Mouse (Mus musculus): ENCODE measurements at regions not wholly inside any gene's neighbourhood (a gene's known extent, or its start where the extent isn't known, plus 50 kb on each side); places are given as distances from the start of the nearest gene placed in this dataset.

DNA sequence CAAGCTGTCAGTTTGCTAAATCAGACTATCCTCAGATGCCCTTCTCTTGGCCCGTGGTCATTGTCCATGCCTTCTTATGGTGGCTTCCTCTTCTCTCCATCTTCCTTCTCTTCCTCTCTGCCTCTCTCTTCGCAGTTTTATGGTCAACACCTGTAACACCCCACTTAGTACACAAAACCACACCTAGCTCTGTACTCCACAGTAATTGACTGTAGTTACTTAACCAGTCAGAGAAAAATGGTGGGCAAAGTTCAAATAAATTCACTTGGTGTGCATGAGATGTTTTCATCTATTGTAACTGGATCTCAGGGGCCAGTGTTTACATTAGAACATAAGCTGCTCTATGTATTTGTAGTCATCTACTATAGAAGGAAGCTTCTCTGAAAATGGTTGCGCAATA, 807.8 kb upstream of the Cadm2 start:
- Histone ChIP-seq H3K4me1 (ENCODE audit: insufficient read depth, low read length) (no peaks in the 10 kb centered on the region), H3K36me3 (ENCODE audit: insufficient read depth, low read length) (no peaks in the 10 kb centered on the region), H3K27ac (ENCODE audit: low read depth, low read length) (no peak overlapping the region), H3K4me3 (ENCODE audit: low read depth, low read length) (no peak overlapping the region), H3K27me3 (ENCODE audit: insufficient read depth, low read length) (no peaks in the 10 kb centered on the region), H3K4me2 (ENCODE audit: low read depth, low read length, poor library complexity, severe bottlenecking) (no peak overlapping the region), H3K9ac (replicated peaks; ENCODE audit: low read length, poor library complexity, severe bottlenecking) (no peak overlapping the region), H3K9me3 (ENCODE audit: low read length) (no peaks in the 10 kb centered on the region)
- 81% methylated on average over 3 of the region's 3 CpGs for WGBS
- ATAC-seq (ENCODE audit: low FRiP score) = no peak
- DNase-seq (ENCODE audit: low spot score) = no peak
- TF ChIP-seq CTCF (IDR thresholded peaks at IDR 0.05) = no peak

DNA sequence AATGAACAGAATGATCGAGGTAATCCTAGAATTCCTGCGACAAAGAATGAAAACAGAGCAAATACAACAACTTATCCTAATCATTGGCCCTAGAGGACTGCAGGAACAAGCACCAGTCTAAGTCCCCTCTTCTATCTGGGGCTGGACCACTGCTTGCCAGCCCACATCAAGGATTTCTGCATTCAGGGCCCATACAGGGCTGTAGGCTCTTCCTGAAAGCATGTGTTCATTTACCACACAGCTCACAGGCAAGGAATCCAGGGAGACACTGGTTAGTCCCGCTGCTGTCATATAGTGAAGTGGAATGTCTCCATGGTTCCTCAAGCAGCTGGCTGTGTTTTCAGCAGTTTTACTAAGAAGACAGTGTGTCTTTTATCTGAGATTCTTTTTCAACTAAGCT, 806.8 kb upstream of the Cadm2 start:
- no peaks in the 10 kb centered on the region for H3K4me1 ChIP-seq (ENCODE audit: insufficient read depth, low read length)
- no peak for DNase-seq (ENCODE audit: low spot score)
- no peak overlapping the region for H3K4me2 ChIP-seq (ENCODE audit: low read depth, low read length, poor library complexity, severe bottlenecking)
- WGBS = 75% methylated on average over 3 of the region's 3 CpGs
- H3K9me3 ChIP-seq (ENCODE audit: low read length) = no peaks in the 10 kb centered on the region
- H3K27me3 ChIP-seq (ENCODE audit: insufficient read depth, low read length) = no peaks in the 10 kb centered on the region
- no peak overlapping the region for H3K4me3 ChIP-seq (ENCODE audit: low read depth, low read length)
- peak; percentile 54; the same call in 1 of the 2 replicates for ATAC-seq (ENCODE audit: low FRiP score)
- H3K36me3 ChIP-seq (ENCODE audit: insufficient read depth, low read length) = no peaks in the 10 kb centered on the region
- no peak overlapping the region for H3K27ac ChIP-seq (ENCODE audit: low read depth, low read length)
- TF ChIP-seq CTCF (IDR thresholded peaks at IDR 0.05) = no peak
- H3K9ac ChIP-seq (replicated peaks; ENCODE audit: low read length, poor library complexity, severe bottlenecking) = no peak overlapping the region

DNA sequence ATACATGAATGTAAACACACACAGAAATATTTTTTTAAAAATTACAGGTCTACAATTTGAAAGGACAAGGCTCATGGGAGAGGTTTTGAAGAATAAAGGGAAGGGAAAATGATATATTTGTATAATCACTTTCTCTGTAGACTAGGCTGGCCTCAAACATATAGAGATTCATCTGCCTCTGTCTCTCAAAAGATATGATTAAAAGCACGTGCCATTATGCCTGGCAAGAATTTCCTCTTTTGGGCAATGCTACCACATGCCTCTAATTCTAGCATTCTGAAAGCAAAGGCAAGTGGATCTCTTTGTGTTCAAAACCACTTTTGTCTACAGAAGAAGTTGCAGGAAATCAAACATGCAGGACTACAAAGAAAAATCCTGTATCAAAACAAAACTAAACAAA, 804.6 kb upstream of the Cadm2 start:
- H3K4me1 ChIP-seq (ENCODE audit: insufficient read depth, low read length) = no peaks in the 10 kb centered on the region
- 73% methylated on average over 1 of the region's 1 CpGs for WGBS
- TF ChIP-seq CTCF (IDR thresholded peaks at IDR 0.05) = no peak
- ATAC-seq (ENCODE audit: low FRiP score) (no peak), DNase-seq (ENCODE audit: low spot score) (no peak)
- no peak overlapping the region for H3K9ac ChIP-seq (replicated peaks; ENCODE audit: low read length, poor library complexity, severe bottlenecking)
- no peak overlapping the region for H3K4me3 ChIP-seq (ENCODE audit: low read depth, low read length)
- no peak overlapping the region for H3K4me2 ChIP-seq (ENCODE audit: low read depth, low read length, poor library complexity, severe bottlenecking)
- no peaks in the 10 kb centered on the region for H3K27me3 ChIP-seq (ENCODE audit: insufficient read depth, low read length)
- H3K9me3 ChIP-seq (ENCODE audit: low read length) = no peaks in the 10 kb centered on the region
- H3K27ac ChIP-seq (ENCODE audit: low read depth, low read length) = no peak overlapping the region
- no peaks in the 10 kb centered on the region for H3K36me3 ChIP-seq (ENCODE audit: insufficient read depth, low read length)

DNA sequence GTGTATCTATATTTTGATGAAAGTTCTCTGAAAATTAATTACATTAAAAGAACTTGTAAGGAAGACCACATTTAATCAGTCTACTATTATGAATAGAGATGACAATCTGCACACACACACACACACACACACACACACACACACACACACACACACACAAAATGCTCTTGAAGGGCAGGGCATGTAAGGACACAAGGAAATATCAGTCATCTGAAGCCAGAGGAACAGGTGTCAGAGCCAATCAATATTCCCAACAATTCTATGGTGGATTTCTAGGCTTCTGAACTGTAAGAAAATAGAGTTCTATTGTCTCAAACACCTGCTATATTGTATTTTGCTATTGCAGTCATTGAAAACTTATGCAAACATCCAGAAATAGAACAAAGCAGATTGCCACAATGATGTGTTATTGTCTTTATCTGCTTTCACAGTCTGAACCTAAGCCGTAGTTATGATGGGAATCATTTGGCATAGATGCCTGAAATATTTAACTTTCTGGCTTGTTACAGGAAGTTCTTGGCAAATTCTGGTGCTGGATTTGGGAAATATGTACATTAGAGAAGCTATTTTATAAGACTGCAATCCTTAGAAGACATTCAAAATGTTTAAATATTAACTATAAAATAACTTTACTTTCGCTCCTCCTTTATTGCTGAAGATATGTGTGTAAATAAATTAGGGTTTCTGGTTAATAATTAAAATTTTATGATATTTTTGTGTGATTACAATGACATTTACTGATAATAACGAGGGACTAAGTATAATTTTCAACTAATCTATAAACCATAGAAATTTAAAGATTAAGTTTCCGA, 781.4 kb upstream of the Cadm2 start:
- 91% methylated on average over 4 of the region's 4 CpGs for WGBS

DNA sequence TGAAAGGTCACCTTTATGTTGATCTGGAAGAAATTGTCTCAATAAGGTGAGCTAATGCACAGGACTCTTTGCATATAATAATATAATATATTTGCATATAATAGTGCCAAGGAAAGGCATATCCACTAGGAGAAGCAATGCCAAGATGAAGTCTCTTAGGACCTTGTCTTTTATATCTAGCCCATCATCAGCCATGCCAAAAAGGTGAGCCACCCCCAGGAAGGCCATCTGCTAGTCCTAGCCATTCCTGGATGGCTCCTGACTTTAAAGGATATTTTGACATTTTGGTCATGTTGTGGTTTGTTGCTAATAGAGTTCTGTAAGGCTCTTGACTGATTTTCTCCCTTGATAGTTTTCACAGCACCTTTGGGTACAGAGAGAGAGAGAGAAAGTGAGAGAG, 779.9 kb upstream of the Cadm2 start:
- Histone ChIP-seq H3K9me3 (ENCODE audit: low read length) (no peaks in the 10 kb centered on the region), H3K27ac (ENCODE audit: low read depth, low read length) (no peak overlapping the region), H3K4me3 (ENCODE audit: low read depth, low read length) (no peak overlapping the region), H3K4me2 (ENCODE audit: low read depth, low read length, poor library complexity, severe bottlenecking) (no peak overlapping the region), H3K4me1 (ENCODE audit: insufficient read depth, low read length) (no peaks in the 10 kb centered on the region), H3K27me3 (ENCODE audit: insufficient read depth, low read length) (no peaks in the 10 kb centered on the region), H3K9ac (replicated peaks; ENCODE audit: low read length, poor library complexity, severe bottlenecking) (no peak overlapping the region), H3K36me3 (ENCODE audit: insufficient read depth, low read length) (no peaks in the 10 kb centered on the region)
- ATAC-seq (ENCODE audit: low FRiP score) = no peak
- no peak for DNase-seq (ENCODE audit: low spot score)
- no peak for TF ChIP-seq CTCF (IDR thresholded peaks at IDR 0.05)

More for the DNA sequence above, 781.4 kb upstream of the Cadm2 start:
- Histone ChIP-seq H3K9ac (replicated peaks; ENCODE audit: low read length, poor library complexity, severe bottlenecking) (no peak overlapping the region), H3K27me3 (ENCODE audit: insufficient read depth, low read length) (no peaks in the 10 kb centered on the region), H3K27ac (ENCODE audit: low read depth, low read length) (no peak overlapping the region), H3K4me1 (ENCODE audit: insufficient read depth, low read length) (no peaks in the 10 kb centered on the region), H3K4me2 (ENCODE audit: low read depth, low read length, poor library complexity, severe bottlenecking) (no peak overlapping the region), H3K4me3 (ENCODE audit: low read depth, low read length) (no peak overlapping the region), H3K9me3 (ENCODE audit: low read length) (no peaks in the 10 kb centered on the region), H3K36me3 (ENCODE audit: insufficient read depth, low read length) (no peaks in the 10 kb centered on the region)
- TF ChIP-seq CTCF (IDR thresholded peaks at IDR 0.05) = no peak
- ATAC-seq (ENCODE audit: low FRiP score) (no peak), DNase-seq (ENCODE audit: low spot score) (no peak)

DNA sequence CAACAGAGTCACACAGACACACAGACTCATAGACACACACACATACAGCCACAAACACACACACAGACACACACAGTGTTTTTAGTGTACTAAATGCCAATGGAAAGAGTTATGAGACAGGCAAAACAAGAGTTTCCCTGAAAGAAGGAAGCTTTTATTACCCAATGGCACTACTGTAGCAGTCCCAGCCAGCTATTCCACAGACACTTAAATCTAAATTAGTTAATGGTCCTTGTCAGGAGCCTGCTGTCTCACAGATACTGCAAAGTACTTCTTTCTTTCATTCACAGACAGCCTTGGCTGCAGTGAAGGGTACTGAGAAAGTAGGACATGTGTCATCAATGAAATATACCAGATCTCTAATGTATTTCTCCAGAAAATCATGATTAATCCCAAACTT, 730.4 kb upstream of the Cadm2 start:
- Histone ChIP-seq H3K9ac (replicated peaks; ENCODE audit: low read length, poor library complexity, severe bottlenecking) (no peak overlapping the region), H3K4me1 (ENCODE audit: insufficient read depth, low read length) (no peaks in the 10 kb centered on the region), H3K4me2 (ENCODE audit: low read depth, low read length, poor library complexity, severe bottlenecking) (no peak overlapping the region), H3K4me3 (ENCODE audit: low read depth, low read length) (no peak overlapping the region), H3K36me3 (ENCODE audit: insufficient read depth, low read length) (no peaks in the 10 kb centered on the region), H3K9me3 (ENCODE audit: low read length) (no peaks in the 10 kb centered on the region), H3K27ac (ENCODE audit: low read depth, low read length) (no peak overlapping the region), H3K27me3 (ENCODE audit: insufficient read depth, low read length) (no peaks in the 10 kb centered on the region)
- DNase-seq (ENCODE audit: low spot score) = peak; percentile 19
- ATAC-seq (ENCODE audit: low FRiP score) = no peak
- no peak for TF ChIP-seq CTCF (IDR thresholded peaks at IDR 0.05)

All from midbrain, postnatal 0 days (tissue).